Mouse (Mus musculus) heart, adult 2 months (tissue): Measurements from ENCODE around the gene Msh5. TPM values are rescaled to one million over a fixed set of nuclear protein-coding genes. Genes with fewer than 3 reads are reported as not detected.

Experiments used
- DNase-seq, 2 experiments: peaks; one replicate each; pipeline ENCODE4 v3.0.0; 2021
- H3K27ac ChIP-seq: fragments of 200-600 bp; 2 replicates; pipeline ENCODE4 v1.8.1; 2022
- H3K27me3 ChIP-seq: fragments of 200-500 bp; 2 replicates; pipeline ENCODE4 v1.6.1; 2012; ENCODE audit warnings: mild to moderate bottlenecking, low read length, inconsistent platforms, mixed read lengths; ENCODE audit not compliant: control insufficient read depth, insufficient read depth
- H3K36me3 ChIP-seq: fragments of 200-500 bp; 2 replicates; pipeline ENCODE4 v1.6.1; 2012; ENCODE audit warnings: low read length, inconsistent platforms; ENCODE audit not compliant: control insufficient read depth, insufficient read depth
- H3K4me1 ChIP-seq: fragments of 200-500 bp; 2 replicates; pipeline ENCODE4 v1.6.1; 2011; ENCODE audit warnings: low read length; ENCODE audit not compliant: control insufficient read depth, insufficient read depth
- H3K4me3 ChIP-seq: fragments of 200-600 bp; 2 replicates; pipeline ENCODE4 v1.8.1; 2022
- H3K79me2 ChIP-seq: fragments of 200-500 bp; replicated peaks from 2 replicates; pipeline ENCODE4 v1.6.1; 2012; ENCODE audit warnings: mild to moderate bottlenecking, inconsistent platforms, low read length, moderate library complexity, mixed read lengths; ENCODE audit not compliant: control insufficient read depth, insufficient read depth
- H3K9ac ChIP-seq: fragments of 200-500 bp; 2 replicates; pipeline ENCODE4 v1.6.1; 2012; ENCODE audit warnings: low read depth, mild to moderate bottlenecking, control low read depth, inconsistent platforms, low read length, mixed read lengths
- CTCF ChIP-seq: fragments of 200-600 bp; IDR thresholded peaks from 2 replicates; pipeline ENCODE4 v1.8.1; 2022; ENCODE audit warnings: antibody characterized with exemption, mild to moderate bottlenecking, moderate library complexity
- EP300 ChIP-seq: fragments of 200-500 bp; IDR thresholded peaks from 2 replicates; pipeline ENCODE4 v1.6.1; 2011; ENCODE audit warnings: low read depth, low read length, control low read depth; ENCODE audit not compliant: insufficient read depth
- POLR2A ChIP-seq: fragments of 200-500 bp; IDR thresholded peaks from 2 replicates; pipeline ENCODE4 v1.6.1; 2011; ENCODE audit warnings: mild to moderate bottlenecking, low read depth, low read length, control low read depth; ENCODE audit not compliant: insufficient read depth
- WGBS: fragments of 180-500 bp; shearing (Covaris S2); methylation state at CpG from one replicate; pipeline ENCODE4 v1.1.7; 2018; 5-methylcytosine and 5-hydroxymethylcytosine counted together
- intact Hi-C: fragments of 180-260 bp; cut with DNase I; formaldehyde crosslinking; loops from one replicate; pipeline ENCODE4 v1.15.1; 2025
- polyA plus RNA-seq: library from polyadenylated mRNA; depleted of rRNA; stranded (reverse); fragments of >200 nt; gene quantifications from 2 replicates; pipeline ENCODE4 v1.2.3, GENCODE M21; 2012
- total RNA-seq, 2 experiments: library from RNA; stranded (reverse); gene quantifications; 2 replicates each; pipeline ENCODE4 v1.2.3; 2021

The Msh5 gene
- total and polyA plus RNA-seq, 3 experiments, result 0.23 to 1.2 (median 0.29) TPM

GRCm38 (mm10) chr17:35021163-35021808, 25.3 kb downstream of the Msh5 start:
- Histone ChIP-seq H3K4me1 (peaks cover 11% of the 10 kb centered on the region), H3K27me3 (no peaks in the 10 kb centered on the region), H3K4me3 (peak overlapping the region; percentile 17), H3K9ac (peak overlapping the region; percentile 28), H3K36me3 (no peaks in the 10 kb centered on the region), H3K79me2 (no peaks in the 10 kb centered on the region), H3K27ac (peak overlapping the region; percentile 88)
- intact Hi-C loops, result loop anchor here (1.0 to 5.0 kb wide), 5 partner anchors 38 to 216 kb away; partner anchors contain the start of genes Abhd16a, Ddah2, Ly6g6d and Nfkbil1
- TF ChIP-seq EP300, result peak; percentile 86; the same call in 1 of the 2 replicates
- TF ChIP-seq CTCF, result no peak; the same call in 1 of the 2 replicates
- peak; percentile 86 to 94 for DNase-seq
- 7% methylated on average over 17 of the region's 17 CpGs for WGBS

GRCm38 (mm10) chr17:35020551-35020950, 26.0 kb downstream of the Msh5 start:
- WGBS, result 85% methylated on average over 8 of the region's 8 CpGs
- H3K36me3 ChIP-seq, result no peaks in the 10 kb centered on the region
- H3K27ac ChIP-seq, result no peak overlapping the region
- H3K79me2 ChIP-seq, result no peaks in the 10 kb centered on the region
- no peak for DNase-seq
- no peak overlapping the region for H3K4me3 ChIP-seq
- TF ChIP-seq EP300 (no peak), POLR2A (no peak), CTCF (no peak)
- intact Hi-C loops, result loop anchor here (2.0 to 5.0 kb wide), 2 partner anchors 68 to 217 kb away; partner anchors contain the start of genes Abhd16a and Nfkbil1
- H3K27me3 ChIP-seq, result no peaks in the 10 kb centered on the region
- H3K4me1 ChIP-seq, result peaks cover 11% of the 10 kb centered on the region
- no peak overlapping the region for H3K9ac ChIP-seq

- Histone ChIP-seq H3K79me2 (no peaks in the 10 kb centered on the region), H3K36me3 (no peaks in the 10 kb centered on the region), H3K4me1 (peaks cover 11% of the 10 kb centered on the region), H3K9ac (no peak overlapping the region), H3K27me3 (no peaks in the 10 kb centered on the region), H3K4me3 (no peak overlapping the region), H3K27ac (no peak overlapping the region)
- DNase-seq, result no peak
- WGBS, result 89% methylated on average over 11 of the region's 11 CpGs
- TF ChIP-seq CTCF, result no peak
- TF ChIP-seq EP300, result no peak
- no peak for TF ChIP-seq POLR2A
- intact Hi-C loops, result loop anchor here (2.0 to 5.0 kb wide), 2 partner anchors 69 to 217 kb away; partner anchors contain the start of genes Abhd16a and Nfkbil1
Measured at GRCm38 (mm10) chr17:35019894-35020293, 26.7 kb downstream of the Msh5 start.

GRCm38 (mm10) chr17:35018171-35018570, 28.4 kb downstream of the Msh5 start:
- DNase-seq, result no peak
- Histone ChIP-seq H3K9ac (no peak overlapping the region), H3K4me1 (peaks cover 9% of the 10 kb centered on the region), H3K27ac (no peak overlapping the region), H3K4me3 (no peak overlapping the region), H3K36me3 (no peaks in the 10 kb centered on the region), H3K27me3 (no peaks in the 10 kb centered on the region), H3K79me2 (no peaks in the 10 kb centered on the region)
- no peak for TF ChIP-seq EP300
- no peak for TF ChIP-seq POLR2A
- TF ChIP-seq CTCF, result no peak
- WGBS, result 78% methylated on average over 3 of the region's 3 CpGs
- intact Hi-C loops, result no loop called here

- Histone ChIP-seq H3K27ac (no peak overlapping the region), H3K79me2 (no peaks in the 10 kb centered on the region), H3K36me3 (no peaks in the 10 kb centered on the region), H3K4me1 (peaks cover 9% of the 10 kb centered on the region), H3K9ac (no peak overlapping the region), H3K4me3 (no peak overlapping the region), H3K27me3 (no peaks in the 10 kb centered on the region)
- DNase-seq, result peak in 1 of 2 experiments; percentile 16
- 68% methylated on average over 14 of the region's 14 CpGs for WGBS
- intact Hi-C loops, result no loop called here
- no peak for TF ChIP-seq CTCF
- TF ChIP-seq EP300, result no peak
- no peak for TF ChIP-seq POLR2A
Measured at GRCm38 (mm10) chr17:35017706-35018030, 28.9 kb downstream of the Msh5 start.
